Mouse (Mus musculus) bone marrow, adult 2 months (tissue): Measurements from ENCODE around the gene St8sia6. TPM values are rescaled to one million over a fixed set of nuclear protein-coding genes. Genes with fewer than 3 reads are reported as not detected.

Source experiments
- H3K27ac ChIP-seq: fragments of 200-500 bp; 2 replicates; pipeline ENCODE4 v1.5.1; 2012; ENCODE audit warnings: low read depth, mild to moderate bottlenecking, control low read depth, inconsistent platforms, low read length; ENCODE audit not compliant: control insufficient read depth, poor library complexity, insufficient read depth
- H3K4me1 ChIP-seq: fragments of 200-500 bp; 2 replicates; pipeline ENCODE4 v1.6.1; 2011; ENCODE audit warnings: low read length; ENCODE audit not compliant: control insufficient read depth, insufficient read depth
- H3K4me3 ChIP-seq: fragments of 200-500 bp; replicated peaks from 2 replicates; pipeline ENCODE3; 2011; ENCODE audit warnings: mild to moderate bottlenecking, low read depth, low read length, control low read depth; ENCODE audit not compliant: control insufficient read depth
- CTCF ChIP-seq: fragments of 200-500 bp; IDR thresholded peaks from 2 replicates; pipeline ENCODE4 v1.5.1; 2011; ENCODE audit warnings: low read length, control low read depth; ENCODE audit not compliant: control insufficient read depth, insufficient read depth
- POLR2A ChIP-seq: fragments of 200-500 bp; IDR thresholded peaks from 2 replicates; pipeline ENCODE4 v1.6.1; 2011; ENCODE audit warnings: low read depth, mild to moderate bottlenecking, control low read depth, low read length, borderline replicate concordance; ENCODE audit not compliant: control insufficient read depth
- WGBS: fragments of 180-500 bp; shearing (Covaris S2); methylation state at CpG from one replicate; pipeline ENCODE4 v1.1.7; 2018; 5-methylcytosine and 5-hydroxymethylcytosine counted together
- polyA plus RNA-seq: library from polyadenylated mRNA; stranded (reverse); fragments of >200 nt; gene quantifications from 2 replicates; pipeline ENCODE4 v1.2.4, GENCODE M21; 2011; ENCODE audit warnings: low replicate concordance; ENCODE audit not compliant: missing spikeins, insufficient read depth, insufficient read length

The St8sia6 gene
- polyA plus RNA-seq = 0.45 TPM in 1 of 2 replicates, not detected in the other

- H3K4me3 ChIP-seq = peak within 1 kb of the TSS; percentile 31
- H3K27ac ChIP-seq = no peak within 1 kb of the TSS
- no peaks in the 10 kb centered on the region; the same call in 1 of the 2 replicates for H3K4me1 ChIP-seq
- 48% methylated on average over 8 of the region's 8 CpGs for WGBS
- TF ChIP-seq CTCF (no peak), POLR2A (no peak)
These were observed at the start of gene St8sia6 for GRCm38 (mm10) chr2:13793969-13794363. Gene St8sia6 (minus strand): TSS chr2:13794064.

DNA sequence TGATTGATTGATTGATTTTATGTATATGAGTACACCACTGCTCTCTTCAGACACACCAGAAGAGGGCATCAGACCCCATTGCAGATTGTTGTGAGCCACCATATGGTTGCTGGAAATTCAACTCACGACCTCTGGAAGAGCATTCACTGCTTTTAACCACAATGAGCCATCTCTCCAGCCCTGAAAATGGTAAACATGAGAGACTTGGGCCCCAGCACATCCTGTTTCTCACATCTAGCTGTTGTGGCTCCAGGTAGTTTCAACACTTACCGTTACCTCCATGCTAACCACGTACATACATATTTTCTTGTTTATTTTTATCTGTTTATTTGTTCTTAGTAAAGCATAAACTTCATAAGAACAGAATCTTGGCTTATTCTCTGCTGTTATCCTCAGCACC, 42.4 kb upstream of the St8sia6 start:
- TF ChIP-seq POLR2A = no peak
- no peak for TF ChIP-seq CTCF
- H3K4me1 ChIP-seq = no peaks in the 10 kb centered on the region
- WGBS = 50% methylated on average over 3 of the region's 3 CpGs
- H3K27ac ChIP-seq = no peak overlapping the region
- no peak overlapping the region for H3K4me3 ChIP-seq

DNA sequence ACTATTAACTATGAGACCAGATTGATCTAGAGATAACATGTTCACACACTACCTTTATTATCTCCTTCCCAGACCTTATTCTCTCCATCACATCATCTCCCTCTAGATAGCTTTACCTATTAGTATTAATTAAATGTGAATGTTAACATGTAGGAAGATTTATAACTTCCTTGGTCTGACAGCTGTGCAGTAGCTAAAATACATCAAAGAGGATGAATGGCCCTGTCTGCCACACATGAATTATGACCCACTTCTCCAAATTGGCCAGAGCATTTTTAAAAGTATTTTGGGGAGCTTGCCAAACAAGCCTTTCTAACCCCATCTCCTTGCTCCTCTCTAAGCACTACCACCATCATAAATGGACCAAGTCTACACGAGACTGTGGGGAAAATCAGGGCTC, 41.1 kb upstream of the St8sia6 start:
- WGBS = 9% methylated on average over 1 of the region's 1 CpGs
- no peaks in the 10 kb centered on the region for H3K4me1 ChIP-seq
- no peak overlapping the region for H3K27ac ChIP-seq
- H3K4me3 ChIP-seq = no peak overlapping the region
- no peak for TF ChIP-seq POLR2A

DNA sequence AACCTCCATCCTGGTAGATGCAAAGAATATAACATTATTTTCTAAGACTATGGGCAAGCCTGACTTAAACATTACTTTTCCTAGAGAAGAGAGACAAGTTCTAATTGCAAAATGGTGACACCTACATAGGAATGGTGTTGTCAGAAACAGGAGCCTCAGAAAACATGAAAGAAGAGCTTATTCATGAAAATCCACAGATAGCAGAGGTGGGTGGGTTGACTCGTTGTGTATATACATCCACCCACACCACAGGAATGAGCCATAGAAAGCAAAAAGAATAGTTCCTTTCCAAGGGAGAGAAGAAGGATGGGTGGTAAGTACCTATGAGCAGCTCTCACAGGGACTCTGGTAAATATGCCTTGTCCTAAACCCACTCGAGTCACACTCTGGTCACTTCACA, 22.8 kb upstream of the St8sia6 start:
- Histone ChIP-seq H3K4me1 (no peaks in the 10 kb centered on the region), H3K27ac (no peak overlapping the region), H3K4me3 (no peak overlapping the region)
- 71% methylated on average over 2 of the region's 2 CpGs for WGBS
- TF ChIP-seq POLR2A (no peak), CTCF (no peak)

- 69% methylated on average over 5 of the region's 5 CpGs for WGBS
- TF ChIP-seq POLR2A (no peak), CTCF (no peak)
- H3K4me3 ChIP-seq = no peak overlapping the region
- no peak overlapping the region for H3K27ac ChIP-seq
- no peaks in the 10 kb centered on the region for H3K4me1 ChIP-seq
These were observed 14.7 kb upstream of the St8sia6 start for GRCm38 (mm10) chr2:13808593-13808992.

- no peak overlapping the region for H3K4me3 ChIP-seq
- no peak overlapping the region for H3K27ac ChIP-seq
- TF ChIP-seq POLR2A = no peak
- no peak for TF ChIP-seq CTCF
- 68% methylated on average over 4 of the region's 4 CpGs for WGBS
- H3K4me1 ChIP-seq = no peaks in the 10 kb centered on the region
These were observed 14.1 kb upstream of the St8sia6 start for GRCm38 (mm10) chr2:13808008-13808407.

DNA sequence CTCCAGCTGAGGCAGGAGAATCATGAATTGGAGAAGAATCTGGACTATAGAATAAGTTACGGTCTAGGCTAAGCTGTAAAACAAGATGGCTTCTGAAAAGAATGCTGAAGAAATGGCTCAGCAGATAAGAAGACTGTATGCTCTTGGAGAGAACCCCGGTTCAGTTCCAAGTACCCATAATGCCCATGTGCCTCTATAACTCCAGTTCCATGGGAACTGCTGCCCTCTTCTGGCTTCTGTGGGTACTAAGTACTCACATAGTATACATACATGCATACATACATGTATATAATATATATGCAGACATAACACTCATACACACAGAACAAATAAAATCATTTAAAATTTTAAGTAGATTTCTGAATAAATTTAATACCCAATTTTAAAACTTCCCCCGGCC, 12.3 kb upstream of the St8sia6 start:
- Histone ChIP-seq H3K4me1 (no peaks in the 10 kb centered on the region), H3K27ac (no peak overlapping the region), H3K4me3 (no peak overlapping the region)
- WGBS = 82% methylated on average over 3 of the region's 3 CpGs
- no peak for TF ChIP-seq POLR2A
- TF ChIP-seq CTCF = no peak

GRCm38 (mm10) chr2:13800639-13801038, 6.8 kb upstream of the St8sia6 start:
- Histone ChIP-seq H3K4me1 (no peaks in the 10 kb centered on the region), H3K27ac (no peak overlapping the region), H3K4me3 (no peak overlapping the region)
- WGBS = 81% methylated on average over 2 of the region's 2 CpGs
- TF ChIP-seq POLR2A (no peak), CTCF (no peak)

- 76% methylated on average over 8 of the region's 8 CpGs for WGBS
- Histone ChIP-seq H3K27ac (no peak overlapping the region), H3K4me1 (no peaks in the 10 kb centered on the region; the same call in 1 of the 2 replicates), H3K4me3 (no peak overlapping the region)
- TF ChIP-seq POLR2A = no peak
- no peak for TF ChIP-seq CTCF
These were observed 582 bp upstream of the St8sia6 start for GRCm38 (mm10) chr2:13794446-13794845.
